Mouse (Mus musculus): ENCODE results near the gene Cyp24a1. TPM values are rescaled to one million over a fixed set of nuclear protein-coding genes. Genes with fewer than 3 reads are reported as not detected.

Gene Cyp24a1
- polyA plus RNA-seq, 1 experiment from 2014 or later: not detected

- Histone ChIP-seq H3K27ac (ENCODE audit: low read length) (no peak overlapping the region), H3K9me3 (ENCODE audit: low read length) (no peaks in the 10 kb centered on the region), H3K36me3 (ENCODE audit: insufficient read depth, low read length) (no peaks in the 10 kb centered on the region), H3K4me2 (replicated peaks; ENCODE audit: low read depth, low read length) (no peak overlapping the region), H3K9ac (replicated peaks; ENCODE audit: low read depth) (no peak overlapping the region), H3K27me3 (replicated peaks; ENCODE audit: insufficient read depth, low read length) (no peaks in the 10 kb centered on the region), H3K4me3 (ENCODE audit: low read depth, low read length) (no peak overlapping the region), H3K4me1 (ENCODE audit: insufficient read depth, low read depth, low read length) (no peaks in the 10 kb centered on the region)
- 34% methylated on average over 13 of the region's 13 CpGs for WGBS
- TF ChIP-seq CTCF (IDR thresholded peaks at IDR 0.05) (no peak), EP300 (IDR thresholded peaks at IDR 0.05) (no peak)
- ATAC-seq: no peak
- no peak for DNase-seq (ENCODE audit: low spot score)
Observed at GRCm38 (mm10) chr2:170438782-170439181, 58.2 kb downstream of the Cyp24a1 start.

DNA sequence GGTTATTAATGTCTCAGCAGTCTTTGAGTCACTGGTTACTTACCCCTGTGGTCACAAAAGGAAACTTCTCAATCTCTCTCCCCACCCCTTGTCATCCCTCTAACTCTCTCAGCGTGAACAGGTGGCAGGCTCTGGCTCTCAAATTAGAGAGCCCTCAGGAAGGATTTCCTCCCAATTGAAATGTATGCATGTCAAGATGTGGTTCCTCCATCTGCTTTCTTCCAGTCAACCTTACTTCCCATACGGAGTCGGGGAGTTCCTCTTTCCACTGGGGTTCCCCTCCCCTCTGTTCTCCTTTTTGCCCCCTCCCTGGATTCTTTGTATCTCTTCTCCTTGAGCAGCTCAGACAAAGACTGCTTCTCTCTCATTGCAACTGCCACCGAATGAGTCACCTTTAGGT lies 60.7 kb downstream of the Cyp24a1 start:
- Histone ChIP-seq H3K9ac (replicated peaks; ENCODE audit: low read depth) (no peak overlapping the region), H3K4me3 (ENCODE audit: low read depth, low read length) (no peak overlapping the region), H3K27ac (ENCODE audit: low read length) (no peak overlapping the region), H3K27me3 (replicated peaks; ENCODE audit: insufficient read depth, low read length) (no peaks in the 10 kb centered on the region), H3K4me1 (ENCODE audit: insufficient read depth, low read depth, low read length) (no peaks in the 10 kb centered on the region), H3K36me3 (ENCODE audit: insufficient read depth, low read length) (no peaks in the 10 kb centered on the region), H3K9me3 (ENCODE audit: low read length) (no peaks in the 10 kb centered on the region), H3K4me2 (replicated peaks; ENCODE audit: low read depth, low read length) (no peak overlapping the region)
- WGBS: 51% methylated on average over 4 of the region's 4 CpGs
- ATAC-seq: no peak
- no peak for DNase-seq (ENCODE audit: low spot score)
- TF ChIP-seq EP300 (IDR thresholded peaks at IDR 0.05) (no peak), CTCF (IDR thresholded peaks at IDR 0.05) (no peak)

Other genes starting within 250 kb of the Cyp24a1 start
- gene Bcas1, start 69.3 kb downstream of the Cyp24a1 start, polyA plus RNA-seq (2015; fragmentation: Nextera tagmentation; extraction: Ambion mirVana): 3.0 and 3.1 TPM in 2 replicates
- 50.4 and 60.0 TPM in 2 replicates for gene Pfdn4, start 717 bp downstream of the Cyp24a1 start, polyA plus RNA-seq (2015; fragmentation: Nextera tagmentation; extraction: Ambion mirVana)
- gene 4930470P17Rik, start 104.9 kb upstream of the Cyp24a1 start, polyA plus RNA-seq (2015; fragmentation: Nextera tagmentation; extraction: Ambion mirVana): not detected in 2 replicates
- 0.55 TPM in 2 replicates for gene Dok5, start 234.7 kb upstream of the Cyp24a1 start, polyA plus RNA-seq (2015; fragmentation: Nextera tagmentation; extraction: Ambion mirVana)